1 mouse cellular context compared by ENCODE assay signal in the genomic region with DNA sequence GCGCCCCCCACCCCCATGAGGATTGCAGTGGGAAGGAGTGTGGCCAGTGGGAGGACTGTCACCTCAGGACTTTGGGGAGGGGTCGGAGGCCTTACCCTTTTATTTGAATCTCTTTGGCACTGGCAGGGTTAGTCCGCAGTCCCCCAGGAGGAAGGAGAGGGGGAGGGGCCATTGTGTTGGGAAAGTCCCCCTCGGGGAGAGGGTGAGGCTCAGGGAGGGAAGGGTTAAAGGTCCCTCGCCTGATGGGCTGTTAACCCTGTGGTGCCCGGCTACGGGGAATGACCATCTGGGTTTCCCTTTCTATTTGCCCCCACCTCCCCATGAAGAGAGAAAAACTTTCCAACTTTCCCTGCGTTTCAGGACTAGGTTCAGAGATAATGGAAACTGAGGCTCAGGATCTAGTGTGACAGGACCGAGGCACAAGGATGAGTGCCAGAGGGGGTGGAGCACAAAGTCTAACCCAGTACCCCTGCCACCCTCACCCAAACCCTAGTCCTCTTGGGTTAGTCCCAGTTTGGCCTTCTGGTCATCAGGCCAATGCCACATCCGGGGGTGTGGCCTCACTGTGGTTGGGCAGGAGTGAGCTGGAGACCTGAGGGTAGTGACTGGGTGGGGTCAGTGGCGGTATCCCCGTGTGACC.
TF ChIP-seq lines count a peak whose summit lies in the region.

No protein-coding gene starts in this region.

TF ChIP-seq in CH12.LX, 34 proteins besides CTCF, POLR2A, EP300 and RAD21:
- TF ChIP-seq ZMIZ1 (IDR thresholded peaks at IDR 0.05; ENCODE audit: low read depth, low read length) (peak; percentile 81; the same call in 1 of the 2 replicates), MAX (IDR thresholded peaks at IDR 0.05; ENCODE audit: low read length) (no peak), UBTF (IDR thresholded peaks at IDR 0.05; ENCODE audit: low read depth, low read length) (no peak), IRF4 (IDR thresholded peaks at IDR 0.05; ENCODE audit: low read depth, low read length) (0 out of 2 replicates have a peak, but pooled peaks have one; percentile 15), ZC3H11A (IDR thresholded peaks at IDR 0.05; ENCODE audit: low read depth, low read length) (no peak), ZNF384 (IDR thresholded peaks at IDR 0.05; ENCODE audit: low read depth, low read length) (no peak), HCFC1 (IDR thresholded peaks at IDR 0.05; ENCODE audit: low read depth, low read length) (peak; percentile 47; the same call in 1 of the 2 replicates), ELF1 (IDR thresholded peaks at IDR 0.05; ENCODE audit: low read depth, low read length) (peak; percentile 3; the same call in 1 of the 2 replicates), NELFE (IDR thresholded peaks at IDR 0.05; ENCODE audit: low read depth, low read length) (0 out of 2 replicates have a peak, but pooled peaks have one; percentile 31), SIN3A (IDR thresholded peaks at IDR 0.05; ENCODE audit: low read length) (peak; percentile 94), BHLHE40 (IDR thresholded peaks at IDR 0.05; ENCODE audit: low read depth, low read length) (peak; percentile 41), ZKSCAN1 (IDR thresholded peaks at IDR 0.05; ENCODE audit: borderline replicate concordance, low read depth, low read length) (no peak), CHD2 (IDR thresholded peaks at IDR 0.05; ENCODE audit: low read length) (peak; percentile 86; the same call in 1 of the 2 replicates), CHD1 (IDR thresholded peaks at IDR 0.05; ENCODE audit: low read depth, low read length) (peak; percentile 63), MAFK (IDR thresholded peaks at IDR 0.05; ENCODE audit: insufficient replicate concordance, low read length) (no peak), KAT2A (IDR thresholded peaks at IDR 0.05; ENCODE audit: insufficient replicate concordance, low read length) (no peak; the same call in 1 of the 2 replicates), TBP (conservative IDR thresholded peaks at IDR 0.05; ENCODE audit: low read depth, low read length) (peak; percentile 77; the same call in 1 of the 2 replicates), JUND (conservative IDR thresholded peaks at IDR 0.05; ENCODE audit: low read depth, low read length) (no peak), SMC3 (IDR thresholded peaks at IDR 0.05; ENCODE audit: low read depth, low read length) (no peak), GABPA (IDR thresholded peaks at IDR 0.05; ENCODE audit: insufficient replicate concordance, low read depth, low read length) (no peak), MXI1 (IDR thresholded peaks at IDR 0.05; ENCODE audit: low read depth, low read length) (peak; percentile 77), USF1 (IDR thresholded peaks at IDR 0.05; ENCODE audit: low read depth, low read length) (peak; percentile 16; the same call in 1 of the 2 replicates), MAZ (IDR thresholded peaks at IDR 0.05; ENCODE audit: low read depth, low read length) (peak; percentile 99), RCOR1 (conservative IDR thresholded peaks at IDR 0.05; ENCODE audit: low read depth, low read length) (no peak), E2F4 (IDR thresholded peaks at IDR 0.05; ENCODE audit: insufficient replicate concordance, low read depth, low read length) (0 out of 2 replicates have a peak, but pooled peaks have one; percentile 46), JUN (IDR thresholded peaks at IDR 0.05; ENCODE audit: insufficient read depth, low read depth, low read length) (no peak), NRF1 (IDR thresholded peaks at IDR 0.05; ENCODE audit: low read depth, low read length) (0 out of 2 replicates have a peak, but pooled peaks have one; percentile 17), ETS1 (conservative IDR thresholded peaks at IDR 0.05; ENCODE audit: low read depth, low read length) (peak; percentile 57; the same call in 1 of the 2 replicates), POLR2AphosphoS2 (IDR thresholded peaks at IDR 0.05; ENCODE audit: low read depth, low read length) (peak; percentile 41; the same call in 1 of the 2 replicates), MYC (IDR thresholded peaks at IDR 0.05; ENCODE audit: low read depth, low read length) (0 out of 2 replicates have a peak, but pooled peaks have one; percentile 28), TCF12 (IDR thresholded peaks at IDR 0.05; ENCODE audit: low read depth, low read length) (peak; percentile 62), MEF2A (IDR thresholded peaks at IDR 0.05; ENCODE audit: borderline replicate concordance, low read depth, low read length) (peak; percentile 59), USF2 (conservative IDR thresholded peaks at IDR 0.05; ENCODE audit: low read depth, low read length) (no peak; the same call in 1 of the 2 replicates), PAX5 (IDR thresholded peaks at IDR 0.05; ENCODE audit: low read length) (no peak)
